Mouse (Mus musculus): ENCODE measurements around the gene Acvr1.

DNA sequence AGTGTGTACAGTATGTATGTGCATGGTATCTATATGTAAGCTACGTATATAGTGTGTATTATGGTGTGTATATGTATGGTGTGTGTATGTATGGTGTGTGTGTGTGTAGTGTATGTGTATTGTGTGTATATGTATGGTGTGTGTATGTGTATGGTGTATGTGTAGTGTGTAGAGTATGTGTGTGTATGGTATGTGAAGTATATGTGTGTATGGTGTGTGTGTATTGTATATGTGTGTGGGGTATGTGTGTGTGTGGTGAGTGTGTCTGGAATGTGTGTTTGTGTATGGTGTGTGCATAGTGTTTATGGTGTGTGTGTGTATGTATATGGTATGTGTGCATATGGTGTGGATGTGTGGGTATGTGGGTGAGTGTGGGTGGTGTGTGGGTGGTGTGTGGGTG lies 23.1 kb upstream of the Acvr1 start:
- TF ChIP-seq CTCF (IDR thresholded peaks at IDR 0.05; ENCODE audit: low read depth) (no peak), EP300 (optimal IDR thresholded peaks at IDR 0.05) (no peak)
